Mouse (Mus musculus) neural tube, embryonic 14.5 days (tissue): ENCODE results near the gene Tap2. TPM values are rescaled to one million over a fixed set of nuclear protein-coding genes. Genes with fewer than 3 reads are reported as not detected.
A peak's percentile ranks its signal among the peaks of the same experiment; 100 is the strongest.

Source experiments
- ATAC-seq: fragments of 200-750 bp; cut with Nextera tagmentation; 2 replicates; pipeline ENCODE4 v1.8.0; 2017; ENCODE audit warnings: low read depth, mild to moderate bottlenecking, moderate TSS enrichment, moderate library complexity
- H3K27ac ChIP-seq: fragments of 300-500 bp; sonication (generic); 2 replicates; pipeline ENCODE4 v1.5.1; 2014; ENCODE audit warnings: low read depth, mild to moderate bottlenecking, control low read depth, low read length, moderate library complexity, mixed read lengths
- H3K27me3 ChIP-seq: fragments of 300-500 bp; sonication (generic); 2 replicates; pipeline ENCODE4 v1.6.1; 2014; ENCODE audit warnings: low read length; ENCODE audit not compliant: control insufficient read depth, insufficient read depth
- H3K36me3 ChIP-seq: fragments of 300-500 bp; sonication (generic); 2 replicates; pipeline ENCODE4 v1.6.1; 2014; ENCODE audit warnings: low read length, mixed read lengths; ENCODE audit not compliant: control insufficient read depth, insufficient read depth
- H3K4me1 ChIP-seq: fragments of 300-500 bp; sonication (generic); 2 replicates; pipeline ENCODE4 v1.6.1; 2014; ENCODE audit warnings: low read length; ENCODE audit not compliant: control insufficient read depth, insufficient read depth
- H3K4me2 ChIP-seq: fragments of 300-500 bp; sonication (generic); 2 replicates; pipeline ENCODE4 v1.6.1; 2014; ENCODE audit warnings: mild to moderate bottlenecking, low read depth, low read length, control low read depth
- H3K4me3 ChIP-seq: fragments of 300-500 bp; sonication (generic); 2 replicates; pipeline ENCODE4 v1.5.1; 2014; ENCODE audit warnings: low read depth, low read length, control low read depth, mixed read lengths
- H3K9ac ChIP-seq: fragments of 300-500 bp; sonication (generic); replicated peaks from 2 replicates; pipeline ENCODE4 v1.6.1; 2014; ENCODE audit warnings: low read depth, mild to moderate bottlenecking, control low read depth, low read length, mixed read lengths
- H3K9me3 ChIP-seq: fragments of 300-500 bp; sonication (generic); 2 replicates; pipeline ENCODE4 v1.6.1; 2016; ENCODE audit warnings: low read length; ENCODE audit not compliant: control insufficient read depth
- WGBS: fragments of 180-500 bp; shearing (Covaris S2); extraction: QIAGEN DNeasy Blood & Tissue Kit; methylation state at CpG from one replicate; pipeline ENCODE4 v1.1.7; 2014; 5-methylcytosine and 5-hydroxymethylcytosine counted together
- polyA plus RNA-seq: library from polyadenylated mRNA; unstranded; fragments of >200 nt; fragmentation: Nextera tagmentation; extraction: Ambion mirVana; gene quantifications from 2 replicates; pipeline ENCODE4 v1.2.1, GENCODE M21; 2014

The Tap2 gene
- polyA plus RNA-seq, 1 experiment from 2014 or later: 0.90 TPM

GRCm38 (mm10) chr17:34206731-34207130 is 3.4 kb downstream of the Tap2 start:
- Histone ChIP-seq H3K9ac (no peak overlapping the region), H3K4me3 (no peak overlapping the region), H3K4me1 (no peaks in the 10 kb centered on the region), H3K9me3 (no peaks in the 10 kb centered on the region), H3K27ac (no peak overlapping the region), H3K4me2 (no peak overlapping the region), H3K27me3 (peaks cover 10% of the 10 kb centered on the region; the same call in 1 of the 2 replicates), H3K36me3 (no peaks in the 10 kb centered on the region)
- 86% methylated on average over 5 of the region's 5 CpGs for WGBS
- ATAC-seq: no peak

- H3K4me3 ChIP-seq: no peak overlapping the region
- peaks cover 10% of the 10 kb centered on the region; the same call in 1 of the 2 replicates for H3K27me3 ChIP-seq
- H3K27ac ChIP-seq: no peak overlapping the region
- H3K4me2 ChIP-seq: no peak overlapping the region
- no peak overlapping the region for H3K9ac ChIP-seq
- 63% methylated on average over 3 of the region's 3 CpGs for WGBS
- no peaks in the 10 kb centered on the region for H3K4me1 ChIP-seq
- H3K9me3 ChIP-seq: no peaks in the 10 kb centered on the region
- H3K36me3 ChIP-seq: no peaks in the 10 kb centered on the region
- no peak for ATAC-seq
Observed at GRCm38 (mm10) chr17:34207456-34207855, 4.1 kb downstream of the Tap2 start.

GRCm38 (mm10) chr17:34207866-34208265 is 4.5 kb downstream of the Tap2 start:
- WGBS: 95% methylated on average over 9 of the region's 9 CpGs
- no peak for ATAC-seq
- H3K36me3 ChIP-seq: no peaks in the 10 kb centered on the region

GRCm38 (mm10) chr17:34208421-34208820 is 5.1 kb downstream of the Tap2 start:
- WGBS: 30% methylated on average over 10 of the region's 10 CpGs
- no peaks in the 10 kb centered on the region for H3K36me3 ChIP-seq
- no peak overlapping the region for H3K4me2 ChIP-seq
- H3K4me3 ChIP-seq: no peak overlapping the region
- no peaks in the 10 kb centered on the region for H3K4me1 ChIP-seq
- no peak overlapping the region for H3K9ac ChIP-seq
- ATAC-seq: no peak
- H3K9me3 ChIP-seq: no peaks in the 10 kb centered on the region
- H3K27me3 ChIP-seq: peaks cover 10% of the 10 kb centered on the region; the same call in 1 of the 2 replicates
- H3K27ac ChIP-seq: no peak overlapping the region

More at GRCm38 (mm10) chr17:34207866-34208265, 4.5 kb downstream of the Tap2 start:
- no peak overlapping the region for H3K4me2 ChIP-seq
- no peaks in the 10 kb centered on the region for H3K9me3 ChIP-seq
- no peak overlapping the region for H3K9ac ChIP-seq
- H3K4me3 ChIP-seq: no peak overlapping the region
- peaks cover 10% of the 10 kb centered on the region; the same call in 1 of the 2 replicates for H3K27me3 ChIP-seq
- no peak overlapping the region for H3K27ac ChIP-seq
- no peaks in the 10 kb centered on the region for H3K4me1 ChIP-seq

GRCm38 (mm10) chr17:34209680-34210079 is 6.4 kb downstream of the Tap2 start:
- Histone ChIP-seq H3K4me3 (no peak overlapping the region), H3K36me3 (no peaks in the 10 kb centered on the region), H3K27ac (no peak overlapping the region), H3K4me1 (no peaks in the 10 kb centered on the region), H3K9me3 (no peaks in the 10 kb centered on the region), H3K27me3 (peaks cover 6% of the 10 kb centered on the region; the same call in 1 of the 2 replicates), H3K4me2 (no peak overlapping the region), H3K9ac (no peak overlapping the region)
- no peak for ATAC-seq
- 47% methylated on average over 3 of the region's 3 CpGs for WGBS

GRCm38 (mm10) chr17:34210599-34210998 is 7.3 kb downstream of the Tap2 start:
- ATAC-seq: no peak
- H3K4me3 ChIP-seq: no peak overlapping the region
- 81% methylated on average over 3 of the region's 3 CpGs for WGBS
- H3K27ac ChIP-seq: no peak overlapping the region
- no peaks in the 10 kb centered on the region for H3K36me3 ChIP-seq
- no peak overlapping the region for H3K4me2 ChIP-seq
- H3K9ac ChIP-seq: no peak overlapping the region
- peaks cover 5% of the 10 kb centered on the region; the same call in 1 of the 2 replicates for H3K27me3 ChIP-seq
- no peaks in the 10 kb centered on the region for H3K9me3 ChIP-seq
- no peaks in the 10 kb centered on the region for H3K4me1 ChIP-seq

- peak overlapping the region; percentile 21; the same call in 1 of the 2 replicates for H3K9ac ChIP-seq
Observed at GRCm38 (mm10) chr17:34211746-34212365, 8.5 kb downstream of the Tap2 start.

GRCm38 (mm10) chr17:34213936-34214335 is 10.6 kb downstream of the Tap2 start:
- H3K9ac ChIP-seq: 0 out of 2 replicates have a peak overlapping the region, but pooled peaks have one; percentile 2
- 0 out of 2 replicates have a peak, but pooled peaks cover 4% of the 10 kb centered on the region for H3K27me3 ChIP-seq

More at GRCm38 (mm10) chr17:34211746-34212365, 8.5 kb downstream of the Tap2 start:
- 0 out of 2 replicates have a peak overlapping the region, but pooled peaks have one; percentile 16 for H3K4me2 ChIP-seq
- H3K4me3 ChIP-seq: no peak overlapping the region
- WGBS: 25% methylated on average over 22 of the region's 23 CpGs
- H3K4me1 ChIP-seq: no peaks in the 10 kb centered on the region
- H3K27me3 ChIP-seq: 0 out of 2 replicates have a peak, but pooled peaks cover 4% of the 10 kb centered on the region
- H3K36me3 ChIP-seq: no peaks in the 10 kb centered on the region
- no peak for ATAC-seq
- H3K9me3 ChIP-seq: no peaks in the 10 kb centered on the region
- no peak overlapping the region for H3K27ac ChIP-seq

GRCm38 (mm10) chr17:34215176-34215575 is 11.8 kb downstream of the Tap2 start:
- ATAC-seq: no peak
- H3K27me3 ChIP-seq: 0 out of 2 replicates have a peak, but pooled peaks cover 4% of the 10 kb centered on the region
- 90% methylated on average over 12 of the region's 12 CpGs for WGBS

More at GRCm38 (mm10) chr17:34213936-34214335, 10.6 kb downstream of the Tap2 start:
- Histone ChIP-seq H3K4me2 (no peak overlapping the region), H3K9me3 (no peaks in the 10 kb centered on the region), H3K27ac (no peak overlapping the region), H3K4me1 (no peaks in the 10 kb centered on the region), H3K4me3 (no peak overlapping the region), H3K36me3 (no peaks in the 10 kb centered on the region)
- 42% methylated on average over 21 of the region's 21 CpGs for WGBS
- ATAC-seq: no peak

More at GRCm38 (mm10) chr17:34215176-34215575, 11.8 kb downstream of the Tap2 start:
- no peaks in the 10 kb centered on the region for H3K9me3 ChIP-seq
- H3K4me2 ChIP-seq: no peak overlapping the region
- H3K4me3 ChIP-seq: no peak overlapping the region
- no peaks in the 10 kb centered on the region for H3K4me1 ChIP-seq
- no peaks in the 10 kb centered on the region for H3K36me3 ChIP-seq
- H3K9ac ChIP-seq: no peak overlapping the region
- no peak overlapping the region for H3K27ac ChIP-seq
